Mouse (Mus musculus) heart, embryonic 14.5 days (tissue): ENCODE data around the gene Ezh2. TPM values are rescaled to one million over a fixed set of nuclear protein-coding genes. Genes with fewer than 3 reads are reported as not detected.

Source experiments
- ATAC-seq: fragments of 200-750 bp; cut with Nextera tagmentation; 2 replicates; pipeline ENCODE4 v1.8.0; 2017; ENCODE audit warnings: low read depth, moderate TSS enrichment; ENCODE audit not compliant: insufficient number of reproducible peaks, insufficient read depth, low FRiP score
- H3K27ac ChIP-seq, 2 experiments: fragments of 200-500 bp in 1 of 2; fragments of 300-500 bp in 1 of 2; sonication (generic) in 1 of 2; replicated peaks in 1 of 2; 2 replicates each; pipeline ENCODE4 v1.5.1; 2012 to 2014; ENCODE audit warnings: low read depth in 2 of 2, low read length in 2 of 2, control low read depth in 1 of 2, mild to moderate bottlenecking in 1 of 2, mixed read lengths in 1 of 2; ENCODE audit not compliant: control insufficient read depth in 1 of 2, insufficient read depth in 1 of 2
- H3K27me3 ChIP-seq: fragments of 300-500 bp; sonication (generic); 2 replicates; pipeline ENCODE4 v1.6.1; 2014; ENCODE audit warnings: mild to moderate bottlenecking, low read length, control low read depth; ENCODE audit not compliant: control insufficient read depth, insufficient read depth
- H3K36me3 ChIP-seq: fragments of 300-500 bp; sonication (generic); 2 replicates; pipeline ENCODE4 v1.6.1; 2014; ENCODE audit warnings: mild to moderate bottlenecking, control low read depth, low read length, mixed read lengths; ENCODE audit not compliant: control insufficient read depth, insufficient read depth
- H3K4me1 ChIP-seq, 2 experiments: fragments of 200-500 bp in 1 of 2; fragments of 300-500 bp in 1 of 2; sonication (generic) in 1 of 2; 2 replicates each; pipeline ENCODE4 v1.6.1; 2012 to 2014; ENCODE audit warnings: low read length in 2 of 2, control low read depth in 1 of 2, mixed read lengths in 1 of 2; ENCODE audit not compliant: control insufficient read depth in 2 of 2, insufficient read depth in 2 of 2
- H3K4me2 ChIP-seq: fragments of 300-500 bp; sonication (generic); 2 replicates; pipeline ENCODE4 v1.6.1; 2014; ENCODE audit warnings: mild to moderate bottlenecking, low read length
- H3K4me3 ChIP-seq, 2 experiments: fragments of 200-500 bp in 1 of 2; fragments of 300-500 bp in 1 of 2; sonication (generic) in 1 of 2; 2 replicates each; pipeline ENCODE4 v1.5.1; 2012 to 2014; ENCODE audit warnings: low read length in 2 of 2, mild to moderate bottlenecking in 2 of 2, control low read depth in 1 of 2, low read depth in 1 of 2, moderate library complexity in 1 of 2; ENCODE audit not compliant: control insufficient read depth in 1 of 2, insufficient read depth in 1 of 2
- H3K9ac ChIP-seq: fragments of 300-500 bp; sonication (generic); 2 replicates; pipeline ENCODE4 v1.6.1; 2014; ENCODE audit warnings: mild to moderate bottlenecking, low read length
- H3K9me3 ChIP-seq: fragments of 300-500 bp; sonication (generic); 2 replicates; pipeline ENCODE4 v1.6.1; 2016; ENCODE audit warnings: low read length, control low read depth; ENCODE audit not compliant: control insufficient read depth
- WGBS: fragments of 180-500 bp; shearing (Covaris S2); extraction: QIAGEN DNeasy Blood & Tissue Kit; methylation state at CpG from one replicate; pipeline ENCODE4 v1.1.7; 2014; 5-methylcytosine and 5-hydroxymethylcytosine counted together
- polyA plus RNA-seq: library from polyadenylated mRNA; unstranded; fragments of >200 nt; fragmentation: Nextera tagmentation; extraction: Ambion mirVana; gene quantifications from 2 replicates; pipeline ENCODE4 v1.2.1, GENCODE M21; 2014

Ezh2 gene
- polyA plus RNA-seq, 1 experiment from 2014 or later: 45.8 TPM

DNA sequence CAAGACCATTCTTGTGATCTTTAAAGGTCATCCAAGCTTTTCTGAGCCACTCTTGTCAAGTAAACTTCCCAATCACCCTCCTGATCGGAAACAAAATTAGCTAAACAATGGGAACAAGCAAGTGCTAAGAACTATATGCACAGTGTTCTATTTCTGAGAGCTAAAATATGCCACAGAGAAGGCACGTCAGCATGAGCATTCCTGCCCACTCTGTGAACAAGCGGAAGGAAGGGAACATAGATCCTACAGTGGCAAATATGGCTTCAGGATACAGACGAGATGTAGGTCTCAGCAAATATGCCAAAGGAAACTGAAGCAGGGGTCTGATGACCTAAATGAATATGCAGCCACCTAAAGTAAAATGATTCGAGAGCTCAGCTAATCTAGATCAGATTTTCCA is 59.8 kb downstream of the Ezh2 start:
- ATAC-seq: no peak
- Histone ChIP-seq H3K27me3 (no peaks in the 10 kb centered on the region), H3K4me3 (no peak overlapping the region), H3K27ac (no peak overlapping the region), H3K4me2 (no peak overlapping the region), H3K4me1 (no peaks in the 10 kb centered on the region), H3K9ac (no peak overlapping the region), H3K9me3 (no peaks in the 10 kb centered on the region), H3K36me3 (peaks cover 71% of the 10 kb centered on the region)
- WGBS: 85% methylated on average over 5 of the region's 5 CpGs

DNA sequence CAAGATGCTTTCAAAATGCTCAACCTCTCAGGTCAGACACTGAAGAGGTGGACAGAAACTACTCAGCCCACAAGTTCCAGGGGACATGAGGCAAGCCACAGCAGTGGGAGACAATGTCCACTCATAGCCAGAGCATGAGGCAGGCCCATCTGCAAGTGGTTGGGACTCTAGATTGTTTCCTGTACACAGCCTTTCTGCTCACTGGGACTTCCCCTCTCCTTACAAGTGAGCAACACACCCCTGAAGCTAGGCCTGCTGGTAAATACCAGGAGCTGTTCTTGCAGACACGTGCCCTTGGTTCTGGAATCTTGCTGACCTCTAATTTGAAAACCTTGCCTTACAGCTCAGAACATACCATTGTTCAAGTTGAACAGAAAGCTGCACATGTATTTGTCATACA is 62.6 kb downstream of the Ezh2 start:
- Histone ChIP-seq H3K27me3 (no peaks in the 10 kb centered on the region), H3K4me1 (no peaks in the 10 kb centered on the region), H3K4me2 (no peak overlapping the region), H3K27ac (no peak overlapping the region), H3K9ac (no peak overlapping the region), H3K36me3 (peaks cover 91% of the 10 kb centered on the region), H3K9me3 (no peaks in the 10 kb centered on the region), H3K4me3 (no peak overlapping the region)
- ATAC-seq: no peak; the same call in 1 of the 2 replicates
- 23% methylated on average over 1 of the region's 1 CpGs for WGBS

- no peak overlapping the region for H3K27ac ChIP-seq
- H3K27me3 ChIP-seq: no peaks in the 10 kb centered on the region
- ATAC-seq: no peak
- no peaks in the 10 kb centered on the region for H3K4me1 ChIP-seq
- H3K9ac ChIP-seq: no peak overlapping the region
- 58% methylated on average over 1 of the region's 1 CpGs for WGBS
- no peak overlapping the region for H3K4me2 ChIP-seq
- H3K9me3 ChIP-seq: no peaks in the 10 kb centered on the region
- peaks cover 95% of the 10 kb centered on the region for H3K36me3 ChIP-seq
- no peak overlapping the region for H3K4me3 ChIP-seq
Measured at GRCm38 (mm10) chr6:47527655-47528054, 67.5 kb downstream of the Ezh2 start.

DNA sequence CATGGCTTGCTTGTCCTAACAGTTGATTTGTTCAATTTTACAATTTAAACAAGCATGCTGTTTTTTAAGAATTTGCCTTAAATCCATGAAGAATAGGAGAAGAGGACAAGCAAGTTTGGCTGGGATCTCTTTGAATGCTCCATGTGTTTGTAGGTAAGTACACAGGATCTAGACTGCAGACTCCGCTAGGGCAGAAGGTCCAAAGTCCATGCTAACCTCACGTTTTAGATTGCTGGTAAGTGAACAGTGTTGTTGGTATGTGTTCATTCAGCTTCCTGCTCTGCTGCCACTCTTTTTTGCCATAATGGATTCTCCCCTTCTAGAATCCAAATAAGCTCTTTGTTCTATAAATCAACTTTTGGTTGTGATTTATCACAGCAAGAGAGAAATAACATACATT is 68.0 kb downstream of the Ezh2 start:
- 78% methylated on average over 2 of the region's 2 CpGs for WGBS
- no peaks in the 10 kb centered on the region for H3K27me3 ChIP-seq
- peaks cover 95% of the 10 kb centered on the region for H3K36me3 ChIP-seq
- no peaks in the 10 kb centered on the region for H3K9me3 ChIP-seq
- no peak overlapping the region for H3K27ac ChIP-seq
- no peak overlapping the region for H3K9ac ChIP-seq
- ATAC-seq: no peak
- no peak overlapping the region for H3K4me3 ChIP-seq
- H3K4me1 ChIP-seq: no peaks in the 10 kb centered on the region
- no peak overlapping the region for H3K4me2 ChIP-seq

GRCm38 (mm10) chr6:47526446-47526845 is 68.7 kb downstream of the Ezh2 start:
- no peak overlapping the region for H3K9ac ChIP-seq
- WGBS: 73% methylated on average over 4 of the region's 4 CpGs
- ATAC-seq: no peak
- H3K36me3 ChIP-seq: peaks cover 95% of the 10 kb centered on the region
- no peaks in the 10 kb centered on the region for H3K4me1 ChIP-seq
- no peaks in the 10 kb centered on the region for H3K27me3 ChIP-seq
- no peak overlapping the region for H3K4me3 ChIP-seq
- no peak overlapping the region for H3K27ac ChIP-seq
- no peak overlapping the region for H3K4me2 ChIP-seq
- no peaks in the 10 kb centered on the region for H3K9me3 ChIP-seq

GRCm38 (mm10) chr6:47525041-47525440 is 70.1 kb downstream of the Ezh2 start:
- no peak for ATAC-seq
- H3K27me3 ChIP-seq: no peaks in the 10 kb centered on the region
- WGBS: 74% methylated on average over 2 of the region's 2 CpGs
- H3K27ac ChIP-seq: no peak overlapping the region
- H3K4me3 ChIP-seq: no peak overlapping the region
- no peak overlapping the region for H3K9ac ChIP-seq
- H3K4me1 ChIP-seq: no peaks in the 10 kb centered on the region
- H3K4me2 ChIP-seq: no peak overlapping the region
- H3K36me3 ChIP-seq: peaks cover 94% of the 10 kb centered on the region
- H3K9me3 ChIP-seq: no peaks in the 10 kb centered on the region

GRCm38 (mm10) chr6:47522431-47522830 is 72.7 kb downstream of the Ezh2 start:
- no peak overlapping the region for H3K9ac ChIP-seq
- no peak overlapping the region for H3K4me2 ChIP-seq
- no peak for ATAC-seq
- no peak overlapping the region for H3K4me3 ChIP-seq
- H3K9me3 ChIP-seq: no peaks in the 10 kb centered on the region
- WGBS: 90% methylated on average over 3 of the region's 3 CpGs
- no peak overlapping the region for H3K27ac ChIP-seq
- peaks cover 98% of the 10 kb centered on the region for H3K36me3 ChIP-seq
- H3K4me1 ChIP-seq: no peaks in the 10 kb centered on the region
- no peaks in the 10 kb centered on the region for H3K27me3 ChIP-seq

GRCm38 (mm10) chr6:47520030-47520429 is 75.1 kb downstream of the Ezh2 start:
- no peaks in the 10 kb centered on the region for H3K9me3 ChIP-seq
- H3K36me3 ChIP-seq: peaks cover 98% of the 10 kb centered on the region
- WGBS: 67% methylated on average over 2 of the region's 2 CpGs
- no peak for ATAC-seq
- H3K27me3 ChIP-seq: no peaks in the 10 kb centered on the region
- no peak overlapping the region for H3K4me3 ChIP-seq
- H3K27ac ChIP-seq: no peak overlapping the region
- H3K4me1 ChIP-seq: no peaks in the 10 kb centered on the region
- H3K9ac ChIP-seq: no peak overlapping the region
- no peak overlapping the region for H3K4me2 ChIP-seq
